In the genomic region with DNA sequence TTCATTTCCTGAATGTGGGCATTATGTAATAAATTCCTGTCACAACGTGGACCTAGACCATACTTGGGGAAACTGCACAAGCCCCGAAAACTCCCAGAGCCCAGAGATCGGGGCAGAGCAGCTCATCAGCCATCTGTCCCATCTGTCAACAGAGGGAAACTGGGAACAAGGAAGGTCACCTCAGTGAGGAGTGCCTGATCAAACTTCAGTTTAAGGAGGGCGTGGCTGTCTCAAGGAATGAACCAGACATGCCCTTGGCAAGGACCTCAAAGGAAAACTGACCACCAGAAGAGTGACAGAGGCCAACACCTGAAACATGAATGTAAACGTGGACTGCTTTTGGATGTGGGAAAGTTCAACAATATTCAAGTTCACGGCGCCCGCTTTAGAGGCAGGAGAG, we compare ENCODE assay signal across 30 mouse cellular contexts. TPM values are rescaled to one million over a fixed set of nuclear protein-coding genes. Genes with fewer than 3 reads are reported as not detected.
"Had no signal": no experiment of that assay in that cellular context is flagged by ENCODE, and none has a peak within 500 bp of the region (broad histone marks: within the 10 kb centered on the region; RNA-seq: fewer than 3 reads in every experiment).

No protein-coding gene starts in this region.

- H3K9me3 ChIP-seq: liver, embryonic 13.5 days; megakaryocyte, embryonic 14.5 days; neural tube, embryonic 13.5 days; stomach, embryonic 15.5 days had no signal

- H3K9ac ChIP-seq: liver, embryonic 13.5 days; midbrain, embryonic 13.5 days; neural tube, embryonic 13.5 days; stomach, embryonic 15.5 days had no signal

- H3K27ac ChIP-seq: kidney, postnatal 0 days; left cerebral cortex, adult 2 months; liver, embryonic 13.5 days; midbrain, embryonic 10.5 days; midbrain, embryonic 13.5 days; neural tube, embryonic 13.5 days; stomach, embryonic 15.5 days had no signal

- DNase-seq: kidney, adult 18-20 months; kidney, adult 9 months; kidney, postnatal 25 days; layer of hippocampus, postnatal 36 days; liver, embryonic 13.5 days; lung, adult 2 months; lung, postnatal 36 days; thymus, adult 18-20 months; thymus, postnatal 36 days had no signal

- H3K4me2 ChIP-seq: liver, embryonic 13.5 days; midbrain, embryonic 13.5 days; neural tube, embryonic 13.5 days; stomach, embryonic 15.5 days had no signal

- H3K27me3 ChIP-seq: liver, embryonic 13.5 days; midbrain, embryonic 13.5 days; neural tube, embryonic 13.5 days; stomach, embryonic 15.5 days had no signal

- ATAC-seq: midbrain, embryonic 13.5 days; midbrain, embryonic 16.5 days had no signal

- H3K4me3 ChIP-seq: left cerebral cortex, adult 2 months; liver, embryonic 13.5 days; megakaryocyte, embryonic 14.5 days; midbrain, embryonic 10.5 days; midbrain, embryonic 13.5 days; myocyte; neural tube, embryonic 13.5 days; stomach, embryonic 15.5 days had no signal

RNA-seq across cellular contexts. Expression of a gene that starts 32.5 kb away (rescaled TPM):
- total RNA-seq: layer of hippocampus, adult 8-10 months; layer of hippocampus, postnatal 10 days; layer of hippocampus, postnatal 36 days; left cerebral cortex, adult 2 months; left cerebral cortex, postnatal 10 days; left cerebral cortex, postnatal 36 days; liver, adult 2 months; monocyte, adult 5-6 weeks had no signal
- polyA plus RNA-seq: kidney, postnatal 0 days; limb, embryonic 11.5 days; limb, embryonic 14.5 days; liver, adult 2 months; liver, embryonic 13.5 days; liver, embryonic 16.5 days; lung, adult 2 months; lung, embryonic 16.5 days; midbrain, embryonic 10.5 days; midbrain, embryonic 13.5 days; midbrain, embryonic 16.5 days; myocyte; neural tube, embryonic 13.5 days; stomach, embryonic 15.5 days; urinary bladder, adult 2 months had no signal

RNA-seq across cellular contexts. Expression of a gene that starts 48.7 kb away (rescaled TPM):
- total RNA-seq: liver, adult 2 months; monocyte, adult 5-6 weeks; neutrophil, adult 5-6 weeks had no signal
- polyA plus RNA-seq: kidney, postnatal 0 days; limb, embryonic 11.5 days; liver, adult 2 months; lung, adult 2 months; lung, embryonic 16.5 days; myocyte; stomach, embryonic 15.5 days; urinary bladder, adult 2 months had no signal

RNA-seq across cellular contexts. Expression of a gene that starts 50.7 kb away (rescaled TPM):
- total RNA-seq: left cerebral cortex, postnatal 10 days; left cerebral cortex, postnatal 36 days; liver, adult 2 months; neutrophil, adult 5-6 weeks had no signal
- polyA plus RNA-seq: kidney, postnatal 0 days; limb, embryonic 11.5 days; liver, adult 2 months; liver, embryonic 13.5 days; liver, embryonic 16.5 days; lung, adult 2 months; lung, embryonic 16.5 days; midbrain, embryonic 10.5 days; midbrain, embryonic 13.5 days; midbrain, embryonic 16.5 days; myocyte; neural tube, embryonic 13.5 days; stomach, embryonic 15.5 days; urinary bladder, adult 2 months had no signal
